Mouse (Mus musculus): ENCODE results near the gene Lman2l. TPM values are rescaled to one million over a fixed set of nuclear protein-coding genes. Genes with fewer than 3 reads are reported as not detected.

Gene Lman2l
- polyA plus RNA-seq (2015; fragmentation: Nextera tagmentation; extraction: Ambion mirVana): 15.9 and 25.1 TPM in 2 replicates

DNA sequence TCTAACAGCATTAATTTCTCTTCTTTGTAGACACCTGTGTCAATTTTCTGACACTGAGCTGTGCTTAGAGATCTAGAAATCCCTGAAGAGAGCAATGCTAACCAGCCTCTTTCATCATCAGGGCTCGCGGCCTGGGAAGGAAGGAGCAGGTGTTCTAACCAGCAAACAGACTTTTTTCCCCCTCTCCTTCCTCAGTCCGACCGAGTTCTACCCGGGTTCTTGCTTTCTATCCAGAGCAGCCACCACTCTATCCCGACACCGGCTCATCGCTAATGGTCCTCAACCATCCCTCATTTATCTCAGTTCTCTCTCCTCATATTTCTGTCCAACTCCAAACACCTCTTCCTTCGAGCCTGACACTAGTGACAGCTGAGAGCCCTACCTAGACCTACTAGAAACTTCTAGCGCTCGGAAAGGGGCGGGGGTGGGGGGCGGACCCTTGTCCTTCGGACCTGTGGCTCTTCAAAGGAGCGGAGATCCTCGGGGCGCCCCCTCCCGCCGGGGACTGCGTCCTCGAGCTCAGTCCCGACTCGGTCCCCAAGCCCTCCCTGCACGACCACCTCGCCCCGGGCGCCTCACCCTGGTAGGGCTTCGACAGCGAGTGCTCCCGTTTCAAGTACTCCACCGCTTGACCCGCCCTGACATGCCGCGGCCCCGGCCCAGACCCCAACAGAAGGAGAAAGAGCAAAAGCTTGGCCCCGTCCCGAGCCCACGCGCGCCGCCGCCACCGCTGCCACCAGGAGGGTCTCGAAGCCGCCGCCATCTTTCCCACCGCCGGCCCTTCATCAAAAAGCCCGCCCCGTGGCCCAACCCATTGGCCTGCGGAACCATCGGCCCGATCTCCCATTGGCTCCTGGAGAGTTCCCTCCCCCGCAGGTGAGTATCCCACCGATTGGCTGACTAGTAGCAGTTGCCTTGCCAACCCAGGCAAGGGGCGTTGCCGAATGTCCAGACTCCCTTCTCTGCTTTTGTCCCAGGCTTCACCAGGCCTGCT lies at the start of gene Lman2l:
Lman2l (minus strand) TSS at position 801 of the 994 bp plus-strand sequence.
- H3K36me3 ChIP-seq (ENCODE audit: insufficient read depth, low read length): no peaks in the 10 kb centered on the region
- peak within 1 kb of the TSS; percentile 71 for H3K4me3 ChIP-seq (ENCODE audit: low read depth, low read length)
- H3K27ac ChIP-seq (ENCODE audit: low read length): peak within 1 kb of the TSS; percentile 60
- H3K4me1 ChIP-seq (ENCODE audit: insufficient read depth, low read depth, low read length): no peaks in the 10 kb centered on the region
- TF ChIP-seq EP300 (IDR thresholded peaks at IDR 0.05) (no peak), CTCF (IDR thresholded peaks at IDR 0.05) (no peak)
- H3K9ac ChIP-seq (replicated peaks; ENCODE audit: low read depth): peak within 1 kb of the TSS; percentile 41
- WGBS: under 1% methylated on average over 55 of the region's 57 CpGs
- peak within 1 kb of the TSS; percentile 85 for H3K4me2 ChIP-seq (replicated peaks; ENCODE audit: low read depth, low read length)
- ATAC-seq (peak; percentile 100), DNase-seq (ENCODE audit: low spot score) (peak; percentile 98)
- no peaks in the 10 kb centered on the region for H3K27me3 ChIP-seq (replicated peaks; ENCODE audit: insufficient read depth, low read length)
- H3K9me3 ChIP-seq (ENCODE audit: low read length): no peaks in the 10 kb centered on the region

DNA sequence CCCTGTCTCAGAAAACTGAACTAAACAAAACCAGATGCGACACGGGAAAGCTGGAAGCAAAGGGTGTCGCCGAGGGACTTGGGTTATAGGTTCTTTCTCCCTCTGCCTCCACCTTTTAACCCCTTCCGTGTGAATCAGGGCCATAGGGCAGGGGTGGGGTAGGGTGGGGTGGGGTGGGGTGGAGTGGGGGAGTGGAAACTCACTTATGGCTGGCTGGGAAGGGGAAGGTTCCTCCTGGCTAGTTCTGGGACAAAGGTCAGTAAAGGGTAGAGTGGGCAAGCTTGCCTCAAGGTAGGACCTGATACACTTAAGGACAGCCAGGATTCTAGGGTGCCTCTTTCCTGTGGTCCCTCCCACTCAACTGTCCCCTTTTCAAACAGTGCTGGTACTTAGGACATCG lies 48.2 kb upstream of the Lman2l start:
- no peaks in the 10 kb centered on the region for H3K27me3 ChIP-seq (replicated peaks; ENCODE audit: insufficient read depth, low read length)
- H3K9ac ChIP-seq (replicated peaks; ENCODE audit: low read depth): no peak overlapping the region
- no peak overlapping the region for H3K4me3 ChIP-seq (ENCODE audit: low read depth, low read length)
- H3K4me1 ChIP-seq (ENCODE audit: insufficient read depth, low read depth, low read length): no peaks in the 10 kb centered on the region
- ATAC-seq (no peak), DNase-seq (ENCODE audit: low spot score) (no peak)
- H3K36me3 ChIP-seq (ENCODE audit: insufficient read depth, low read length): no peaks in the 10 kb centered on the region
- TF ChIP-seq EP300 (IDR thresholded peaks at IDR 0.05) (no peak), CTCF (IDR thresholded peaks at IDR 0.05) (no peak)
- no peak overlapping the region for H3K4me2 ChIP-seq (replicated peaks; ENCODE audit: low read depth, low read length)
- 65% methylated on average over 6 of the region's 6 CpGs for whole genome bisulfite sequencing
- no peak overlapping the region for H3K27ac ChIP-seq (ENCODE audit: low read length)
- H3K9me3 ChIP-seq (ENCODE audit: low read length): no peaks in the 10 kb centered on the region

DNA sequence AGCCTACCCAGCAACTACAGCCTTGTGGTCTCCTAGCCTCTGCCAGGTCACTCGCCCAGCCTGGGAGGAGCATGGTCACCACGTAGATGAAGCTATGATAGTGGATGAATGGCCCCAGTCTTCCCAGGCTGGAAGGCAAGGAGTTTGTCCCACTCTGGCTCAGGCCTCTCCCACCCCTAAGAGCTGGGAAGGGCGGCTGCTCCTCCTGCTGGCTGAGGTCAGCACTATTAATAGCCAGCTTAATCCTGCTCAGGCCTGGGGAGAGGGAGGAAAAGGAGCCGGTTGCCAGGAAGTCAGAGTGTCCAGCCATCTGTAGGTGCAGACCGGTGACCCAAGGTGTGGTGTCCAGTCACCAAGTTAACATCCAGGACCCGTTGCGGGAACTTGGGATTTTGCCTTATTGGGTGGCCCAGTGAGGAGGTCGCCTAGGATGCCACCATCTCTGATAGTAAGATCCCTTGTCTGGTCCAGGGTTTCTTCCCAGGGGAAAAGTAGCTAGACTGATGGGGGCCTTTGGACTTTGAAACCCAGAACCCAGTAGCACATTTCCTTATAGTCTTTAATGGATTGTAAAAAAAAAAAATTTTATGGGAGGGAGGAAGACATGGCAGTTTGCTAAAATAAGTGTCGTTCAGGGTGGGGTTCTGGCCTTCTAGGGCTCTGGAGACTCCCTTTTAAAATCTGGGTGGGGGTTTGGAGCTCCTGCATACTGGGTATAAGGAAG lies 47.5 kb upstream of the Lman2l start:
- 34% methylated on average over 9 of the region's 9 CpGs for WGBS
- DNase-seq (ENCODE audit: low spot score): peak; percentile 89
- Histone ChIP-seq H3K4me1 (ENCODE audit: insufficient read depth, low read depth, low read length) (no peaks in the 10 kb centered on the region), H3K9ac (replicated peaks; ENCODE audit: low read depth) (no peak overlapping the region), H3K27ac (ENCODE audit: low read length) (no peak overlapping the region), H3K36me3 (ENCODE audit: insufficient read depth, low read length) (no peaks in the 10 kb centered on the region), H3K9me3 (ENCODE audit: low read length) (no peaks in the 10 kb centered on the region), H3K27me3 (replicated peaks; ENCODE audit: insufficient read depth, low read length) (no peaks in the 10 kb centered on the region), H3K4me2 (replicated peaks; ENCODE audit: low read depth, low read length) (no peak overlapping the region), H3K4me3 (ENCODE audit: low read depth, low read length) (no peak overlapping the region)
- TF ChIP-seq CTCF (IDR thresholded peaks at IDR 0.05) (peak; percentile 87), EP300 (IDR thresholded peaks at IDR 0.05) (no peak)
- peak; percentile 97 for ATAC-seq

DNA sequence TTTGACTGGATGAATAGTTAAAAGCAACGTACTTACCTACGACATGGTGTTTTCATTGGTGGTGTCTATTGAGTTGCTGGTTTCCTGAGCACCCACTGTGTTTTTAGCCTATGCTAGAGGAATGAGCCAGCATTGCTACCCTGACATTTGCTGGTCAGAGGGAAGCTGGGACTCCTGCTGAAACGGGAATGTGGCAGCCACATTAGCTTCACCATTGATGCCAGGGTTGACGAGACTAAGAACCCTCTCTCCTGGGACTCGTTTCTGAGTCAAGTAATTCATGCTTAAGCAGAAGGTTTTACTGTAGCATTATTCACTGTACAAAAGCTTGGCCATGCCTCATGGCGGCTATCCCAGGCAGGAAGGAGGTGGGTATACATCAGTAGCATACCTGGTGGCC lies 44.6 kb upstream of the Lman2l start:
- no peak for DNase-seq (ENCODE audit: low spot score)
- Histone ChIP-seq H3K36me3 (ENCODE audit: insufficient read depth, low read length) (no peaks in the 10 kb centered on the region), H3K4me1 (ENCODE audit: insufficient read depth, low read depth, low read length) (no peaks in the 10 kb centered on the region), H3K27ac (ENCODE audit: low read length) (no peak overlapping the region), H3K4me3 (ENCODE audit: low read depth, low read length) (no peak overlapping the region), H3K9me3 (ENCODE audit: low read length) (no peaks in the 10 kb centered on the region), H3K9ac (replicated peaks; ENCODE audit: low read depth) (no peak overlapping the region), H3K27me3 (replicated peaks; ENCODE audit: insufficient read depth, low read length) (no peaks in the 10 kb centered on the region), H3K4me2 (replicated peaks; ENCODE audit: low read depth, low read length) (no peak overlapping the region)
- no peak for TF ChIP-seq EP300 (IDR thresholded peaks at IDR 0.05)
- TF ChIP-seq CTCF (IDR thresholded peaks at IDR 0.05): no peak
- 81% methylated on average over 6 of the region's 6 CpGs for WGBS
- no peak for ATAC-seq

DNA sequence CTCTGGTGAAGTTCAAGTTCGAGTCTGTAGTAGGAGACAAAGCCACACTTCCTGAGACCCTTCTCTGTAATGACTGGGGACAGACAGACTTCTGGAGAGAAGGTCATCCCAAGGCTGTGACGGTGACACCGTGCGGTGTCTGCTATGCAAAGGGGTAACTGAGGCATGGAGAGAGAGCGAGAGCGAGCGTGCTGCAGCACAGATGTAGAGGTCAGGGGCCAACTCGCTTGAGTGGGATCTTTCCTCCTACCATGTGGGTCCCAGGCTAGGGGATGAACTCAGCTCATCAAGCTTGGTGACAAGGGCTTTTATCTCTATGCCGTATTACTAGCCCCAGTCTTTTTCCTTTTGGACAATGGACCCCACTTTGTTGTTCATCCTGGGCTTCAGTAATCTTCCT lies 42.0 kb upstream of the Lman2l start:
- DNase-seq (ENCODE audit: low spot score): no peak
- H3K4me2 ChIP-seq (replicated peaks; ENCODE audit: low read depth, low read length): no peak overlapping the region
- H3K9ac ChIP-seq (replicated peaks; ENCODE audit: low read depth): no peak overlapping the region
- no peak overlapping the region for H3K27ac ChIP-seq (ENCODE audit: low read length)
- 88% methylated on average over 9 of the region's 9 CpGs for WGBS
- no peaks in the 10 kb centered on the region for H3K9me3 ChIP-seq (ENCODE audit: low read length)
- H3K4me3 ChIP-seq (ENCODE audit: low read depth, low read length): no peak overlapping the region
- no peaks in the 10 kb centered on the region for H3K36me3 ChIP-seq (ENCODE audit: insufficient read depth, low read length)
- no peaks in the 10 kb centered on the region for H3K4me1 ChIP-seq (ENCODE audit: insufficient read depth, low read depth, low read length)
- H3K27me3 ChIP-seq (replicated peaks; ENCODE audit: insufficient read depth, low read length): no peaks in the 10 kb centered on the region
- ATAC-seq: no peak
- no peak for TF ChIP-seq CTCF (IDR thresholded peaks at IDR 0.05)
- no peak for TF ChIP-seq EP300 (IDR thresholded peaks at IDR 0.05)

DNA sequence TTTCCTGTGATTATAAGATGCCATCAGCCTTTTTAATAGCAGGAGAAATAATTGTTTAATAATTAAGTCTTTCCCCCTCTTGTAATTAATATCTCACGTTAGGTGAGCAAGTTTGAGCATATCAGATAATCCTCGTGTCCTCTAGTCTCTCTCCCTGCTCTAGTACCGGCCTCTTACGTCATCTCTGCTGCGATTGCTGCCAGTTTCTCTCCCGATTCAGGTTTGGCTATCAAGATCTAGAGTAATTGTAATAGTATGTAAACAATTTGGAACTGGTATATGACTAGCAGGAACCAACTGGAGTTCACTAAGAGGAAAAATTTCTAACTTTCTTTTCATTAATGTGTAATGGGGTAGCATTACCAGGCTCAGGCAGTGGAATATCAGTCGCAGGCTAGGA lies 40.0 kb upstream of the Lman2l start:
- no peak overlapping the region for H3K27ac ChIP-seq (ENCODE audit: low read length)

More for the DNA sequence above, 40.0 kb upstream of the Lman2l start:
- no peak for TF ChIP-seq CTCF (IDR thresholded peaks at IDR 0.05)
- no peak for TF ChIP-seq EP300 (IDR thresholded peaks at IDR 0.05)
- H3K36me3 ChIP-seq (ENCODE audit: insufficient read depth, low read length): no peaks in the 10 kb centered on the region
- H3K9ac ChIP-seq (replicated peaks; ENCODE audit: low read depth): no peak overlapping the region
- WGBS: 41% methylated on average over 7 of the region's 7 CpGs
- DNase-seq (ENCODE audit: low spot score) (peak; percentile 46), ATAC-seq (no peak)
- H3K4me1 ChIP-seq (ENCODE audit: insufficient read depth, low read depth, low read length): no peaks in the 10 kb centered on the region
- H3K4me3 ChIP-seq (ENCODE audit: low read depth, low read length): no peak overlapping the region
- no peaks in the 10 kb centered on the region for H3K9me3 ChIP-seq (ENCODE audit: low read length)
- H3K27me3 ChIP-seq (replicated peaks; ENCODE audit: insufficient read depth, low read length): no peaks in the 10 kb centered on the region
- H3K4me2 ChIP-seq (replicated peaks; ENCODE audit: low read depth, low read length): no peak overlapping the region
